Mouse (Mus musculus) Patski (cell line): ENCODE measurements around the gene Clic4. TPM values are rescaled to one million over a fixed set of nuclear protein-coding genes. Genes with fewer than 3 reads are reported as not detected.
A peak's percentile ranks its signal among the peaks of the same experiment; 100 is the strongest.

Source experiments
- ATAC-seq: fragments of 100-300 bp; one replicate; pipeline ENCODE4 v1.8.0; 2021
- CTCF ChIA-PET: fragments of 350-600 bp; sonication (Branson Sonifier 250); formaldehyde crosslinking; loops from one replicate; lab custom pipeline; 2022; ENCODE audit warnings: inconsistent platforms; lab: Charles Lee
- POLR2A ChIA-PET: fragments of 350-600 bp; sonication (Branson Sonifier 250); formaldehyde crosslinking; loops from one replicate; lab custom pipeline; 2022; ENCODE audit warnings: antibody characterized with exemption, inconsistent platforms; lab: Charles Lee
- DNase-seq: peaks from one replicate; pipeline ENCODE4 v3.0.0-alpha.2; 2011; ENCODE audit warnings: low read depth, low spot score
- H3K27me3 ChIP-seq: fragments of 371-371 bp; one replicate; pipeline ENCODE4 v1.5.1; 2021
- CTCF ChIP-seq: fragments of 100-300 bp; IDR thresholded peaks from one replicate; pipeline ENCODE4 v1.5.1; 2021
- in situ Hi-C: fragments of 300-500 bp; cut with MboI; formaldehyde crosslinking; loops from 3 replicates; pipeline ENCODE4 v1.11.1; 2018; ENCODE audit warnings: low pct_unique_long_range_greater_than_20kb, mixed read lengths
- polyA plus RNA-seq: library from polyadenylated mRNA; unstranded; gene quantifications from one replicate; pipeline ENCODE4 v1.2.3, GENCODE M21; 2021

Gene Clic4
- polyA plus RNA-seq, 1 experiment from 2014 or later = 196 TPM

GRCm38 (mm10) chr4:135309726-135310125, 37.1 kb upstream of the Clic4 start:
- ATAC-seq = no peak
- H3K27me3 ChIP-seq = no peaks in the 10 kb centered on the region
- TF ChIP-seq CTCF = no peak
- no peak for DNase-seq
- POLR2A ChIA-PET = interaction anchor here (0.8 to 1.9 kb wide), 7 partner anchors 11 to 56 kb away, joined by 3 to 7 read pairs (median 3); partner anchors contain the start of gene Clic4
- CTCF ChIA-PET = interaction anchor here (1.0 to 1.1 kb wide), 2 partner anchors 11 to 83 kb away, joined by 3 read pairs; no protein-coding TSS in a partner anchor
- in situ Hi-C loops = loop anchor here (5.0 kb wide), 1 partner anchor 42 kb away; no protein-coding TSS in a partner anchor

- no peak for ATAC-seq
- in situ Hi-C loops = no loop called here
- ChIA-PET CTCF (interaction anchor here (1.0 to 1.1 kb wide), 2 partner anchors 12 to 83 kb away, joined by 3 read pairs; no protein-coding TSS in a partner anchor), POLR2A (interaction anchor here (0.8 to 1.9 kb wide), 7 partner anchors 9 to 54 kb away, joined by 3 to 7 read pairs (median 3); partner anchors contain the start of gene Clic4)
- no peak for TF ChIP-seq CTCF
- no peaks in the 10 kb centered on the region for H3K27me3 ChIP-seq
- DNase-seq = no peak
These were observed 36.6 kb upstream of the Clic4 start for GRCm38 (mm10) chr4:135309112-135309659.

- no peaks in the 10 kb centered on the region for H3K27me3 ChIP-seq
- TF ChIP-seq CTCF = no peak
- in situ Hi-C loops = no loop called here
- ChIA-PET CTCF (interaction anchor here (1.1 kb wide), 1 partner anchor 53 kb away, joined by 3 read pairs; no protein-coding TSS in a partner anchor), POLR2A (interaction anchor here (0.6 to 1.9 kb wide), 2 partner anchors 35 to 1099 kb away, joined by 3 to 6 read pairs; partner anchors contain the start of gene Clic4)
- ATAC-seq = peak; percentile 19
- DNase-seq = peak; percentile 80
These were observed 34.5 kb upstream of the Clic4 start for GRCm38 (mm10) chr4:135306971-135307632.

GRCm38 (mm10) chr4:135306533-135306932, 33.9 kb upstream of the Clic4 start:
- in situ Hi-C loops = no loop called here
- DNase-seq (no peak), ATAC-seq (no peak)
- ChIA-PET POLR2A (interaction anchor here (0.7 to 1.9 kb wide), 3 partner anchors 34 to 369 kb away, joined by 3 to 6 read pairs (median 3); partner anchors contain the start of gene Clic4), CTCF (no interaction called here)
- no peak for TF ChIP-seq CTCF
- no peaks in the 10 kb centered on the region for H3K27me3 ChIP-seq

GRCm38 (mm10) chr4:135302261-135302660, 29.6 kb upstream of the Clic4 start:
- no peak for ATAC-seq
- POLR2A ChIA-PET = interaction anchor here (1.7 kb wide), 1 partner anchor 11 kb away, joined by 4 read pairs; no protein-coding TSS in a partner anchor

GRCm38 (mm10) chr4:135301166-135301565, 28.6 kb upstream of the Clic4 start:
- TF ChIP-seq CTCF = no peak
- ChIA-PET CTCF (no interaction called here), POLR2A (interaction anchor here (0.6 to 1.7 kb wide), 2 partner anchors 12 to 37 kb away, joined by 3 to 4 read pairs; no protein-coding TSS in a partner anchor)
- H3K27me3 ChIP-seq = no peaks in the 10 kb centered on the region
- in situ Hi-C loops = no loop called here
- peak; percentile 82 for ATAC-seq
- peak; percentile 81 for DNase-seq

More at GRCm38 (mm10) chr4:135302261-135302660, 29.6 kb upstream of the Clic4 start:
- TF ChIP-seq CTCF = no peak
- in situ Hi-C loops = no loop called here
- no peaks in the 10 kb centered on the region for H3K27me3 ChIP-seq
- CTCF ChIA-PET = no interaction called here
- no peak for DNase-seq

- CTCF ChIA-PET = no interaction called here
- ATAC-seq = no peak
- DNase-seq = no peak
- in situ Hi-C loops = no loop called here
- POLR2A ChIA-PET = interaction anchor here (0.8 kb wide), 1 partner anchor 12 kb away, joined by 3 read pairs; no protein-coding TSS in a partner anchor
- TF ChIP-seq CTCF = no peak
- H3K27me3 ChIP-seq = no peaks in the 10 kb centered on the region
These were observed 27.8 kb upstream of the Clic4 start for GRCm38 (mm10) chr4:135300248-135301041.

- no peak for ATAC-seq
- no peak for TF ChIP-seq CTCF
- no peaks in the 10 kb centered on the region for H3K27me3 ChIP-seq
- in situ Hi-C loops = no loop called here
- CTCF ChIA-PET = interaction anchor here (1.4 kb wide), 1 partner anchor 109 kb away, joined by 3 read pairs; no protein-coding TSS in a partner anchor
- POLR2A ChIA-PET = interaction anchor here (1.2 kb wide), 1 partner anchor 11 kb away, joined by 4 read pairs; no protein-coding TSS in a partner anchor
- no peak for DNase-seq
These were observed 26.1 kb upstream of the Clic4 start for GRCm38 (mm10) chr4:135298680-135299079.

GRCm38 (mm10) chr4:135297931-135298546, 25.4 kb upstream of the Clic4 start:
- CTCF ChIA-PET = interaction anchor here (1.4 to 1.5 kb wide), 2 partner anchors 33 to 109 kb away, joined by 3 read pairs; no protein-coding TSS in a partner anchor
- POLR2A ChIA-PET = no interaction called here
- no peak for DNase-seq
- ATAC-seq = no peak
- in situ Hi-C loops = no loop called here
- no peak for TF ChIP-seq CTCF
- H3K27me3 ChIP-seq = no peaks in the 10 kb centered on the region
